Mouse (Mus musculus) activated CD4-positive, CD25-positive, alpha-beta regulatory T cell, adult 4 months (primary cell): ENCODE results near the gene Oas1d. TPM values are rescaled to one million over a fixed set of nuclear protein-coding genes. Genes with fewer than 3 reads are reported as not detected.
"Not testable (repeated sequence)": the region's sequence is repeated elsewhere in the genome, so short reads cannot be mapped to it uniquely, and the experiment has no call there.

ENCODE experiments used
- ATAC-seq: one replicate; pipeline ENCODE4 v1.8.0; 2017
- polyA plus RNA-seq, 2 experiments: library from polyadenylated mRNA; unstranded; fragments of 100-300 nt; shearing (Covaris generic); gene quantifications; one replicate each; pipeline ENCODE4 v1.2.1; 2017

Oas1d gene
- polyA plus RNA-seq, 2 experiments from 2014 or later = 0.17 TPM; not detected in 1

DNA sequence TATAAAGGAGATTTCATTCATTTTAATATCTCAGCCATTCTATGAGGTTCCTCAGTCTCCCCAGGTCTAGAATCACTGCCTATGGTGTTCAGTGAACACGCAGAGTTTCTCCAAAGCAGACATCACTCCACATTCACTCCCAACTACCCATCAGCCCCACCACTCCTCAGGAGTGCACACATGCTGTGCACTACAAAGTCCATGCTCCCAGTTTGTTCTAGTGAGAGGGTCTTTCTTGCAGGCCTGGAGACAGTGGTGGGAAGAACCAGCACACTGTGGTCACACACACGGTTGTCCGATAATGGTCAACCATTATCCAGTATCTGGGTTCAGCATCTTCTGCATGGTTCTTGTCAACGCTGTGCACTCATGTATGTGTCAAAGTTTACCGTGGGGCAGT lies 12.3 kb upstream of the Oas1d start:
- no peak for ATAC-seq

- ATAC-seq = not testable (repeated sequence)
Observed at GRCm38 (mm10) chr5:120906791-120907733, 7.3 kb upstream of the Oas1d start, which contains the start of gene Oas1a. Oas1a (minus strand) TSS chr5:120907521.

GRCm38 (mm10) chr5:120908196-120908920 lies 6.0 kb upstream of the Oas1d start:
- no peak for ATAC-seq

GRCm38 (mm10) chr5:120919156-120919935 lies 5.0 kb downstream of the Oas1d start:
- ATAC-seq = not testable (repeated sequence)

GRCm38 (mm10) chr5:120920296-120920695 lies 6.0 kb downstream of the Oas1d start:
- no peak for ATAC-seq

DNA sequence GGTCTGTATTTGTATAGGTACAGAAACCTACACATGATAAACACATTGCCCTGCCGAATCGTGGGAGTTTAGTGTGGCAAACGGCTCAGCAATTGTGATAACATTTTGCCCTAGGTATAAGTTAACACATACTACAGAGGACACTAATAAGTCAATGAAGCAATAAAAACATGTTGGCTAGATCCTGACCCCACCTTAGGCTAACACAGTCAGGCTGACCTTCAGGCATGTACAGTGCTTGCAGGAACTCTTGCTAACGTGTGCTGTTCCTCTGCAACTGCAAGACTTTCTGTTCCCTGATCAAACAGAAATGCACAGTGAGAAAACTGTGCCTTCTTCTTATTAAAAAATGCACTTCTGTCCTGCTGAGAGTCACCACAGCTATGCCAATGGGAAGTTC lies 9.6 kb downstream of the Oas1d start:
- no peak for ATAC-seq

GRCm38 (mm10) chr5:120924520-120924919 lies 10.2 kb downstream of the Oas1d start:
- ATAC-seq = not testable (repeated sequence)

GRCm38 (mm10) chr5:120926311-120926710 lies 12.0 kb downstream of the Oas1d start:
- ATAC-seq = not testable (repeated sequence)

DNA sequence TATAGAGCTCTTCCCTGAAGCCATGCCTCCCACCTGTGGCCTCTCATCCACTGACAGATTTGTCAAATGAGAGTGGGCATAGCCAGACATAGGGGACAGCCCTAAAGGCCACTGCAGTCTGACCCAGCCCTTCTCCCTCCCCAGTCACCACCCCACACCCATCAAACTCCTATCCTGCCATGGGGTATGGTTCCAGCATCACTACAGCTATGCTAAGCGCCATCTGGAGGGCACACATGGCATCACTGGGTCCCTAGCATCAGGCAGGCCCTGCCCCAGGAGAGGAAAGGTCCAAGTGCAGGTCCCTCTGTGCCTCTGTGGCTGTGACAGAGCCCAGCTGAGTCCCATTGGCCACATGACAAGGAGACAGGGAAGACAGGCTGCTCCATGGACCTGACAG lies 12.7 kb downstream of the Oas1d start:
- no peak for ATAC-seq

DNA sequence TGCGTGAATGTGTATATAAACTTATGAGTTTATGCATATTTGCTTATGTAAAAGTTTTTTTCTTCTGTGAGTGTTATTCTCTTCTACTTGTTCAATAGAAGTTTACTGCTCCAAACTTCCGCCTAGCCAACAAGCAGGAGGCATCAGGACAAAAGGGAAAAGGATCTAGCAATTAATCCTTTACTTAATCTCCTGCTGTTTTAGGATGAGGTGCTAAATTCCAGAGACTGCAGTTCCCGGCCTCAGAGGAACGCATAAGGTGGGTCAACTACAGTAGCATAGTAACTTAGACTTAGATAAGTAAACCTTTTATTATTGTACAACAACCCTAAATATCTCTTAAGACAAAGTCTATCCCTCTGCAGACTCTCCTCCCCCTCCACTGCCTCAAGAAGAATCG lies 19.6 kb downstream of the Oas1d start:
- no peak for ATAC-seq

GRCm38 (mm10) chr5:120937841-120938240 lies 23.5 kb downstream of the Oas1d start:
- ATAC-seq = no peak

DNA sequence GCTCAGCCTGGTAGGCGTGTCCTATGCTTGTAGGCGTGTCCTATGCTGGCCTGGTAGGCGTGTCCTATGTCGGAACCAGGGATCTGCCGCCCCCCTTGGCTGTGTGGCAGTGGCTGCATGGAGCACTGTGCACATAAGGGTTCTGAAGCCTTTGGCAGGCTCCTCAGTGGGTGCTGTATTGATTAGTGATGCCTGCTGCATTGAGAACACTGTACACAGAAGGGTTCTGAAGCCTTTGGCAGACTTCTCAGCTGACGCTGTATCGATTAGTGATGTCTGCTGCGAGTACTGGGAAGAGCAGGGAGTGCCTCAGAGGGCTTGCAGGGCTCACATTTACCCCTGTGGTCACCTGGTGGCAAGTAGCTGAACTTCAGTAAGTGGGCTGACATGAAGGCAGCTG lies 24.2 kb downstream of the Oas1d start:
- no peak for ATAC-seq

GRCm38 (mm10) chr5:120942076-120942475 lies 27.7 kb downstream of the Oas1d start:
- ATAC-seq = no peak

GRCm38 (mm10) chr5:120952242-120952770 lies 38.0 kb downstream of the Oas1d start:
- no peak for ATAC-seq

DNA sequence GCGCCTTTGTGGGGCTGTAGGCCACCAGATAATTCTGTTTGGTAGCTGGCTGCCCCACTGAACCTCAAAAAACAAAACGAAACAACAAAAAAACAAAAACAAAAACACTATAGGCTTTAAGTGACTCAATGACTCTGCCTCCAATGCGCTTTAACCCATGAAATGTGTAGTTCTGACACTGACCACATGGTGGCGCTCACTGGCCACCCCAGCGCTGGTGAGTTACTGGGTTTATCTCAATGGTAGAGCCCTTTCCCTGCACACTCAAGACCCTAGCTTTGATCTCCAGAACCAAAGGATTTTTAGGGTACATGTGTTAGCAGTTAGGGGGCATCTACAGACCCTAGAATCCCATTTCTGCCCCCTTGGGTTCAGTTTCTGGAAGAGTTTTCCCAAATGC lies 39.6 kb downstream of the Oas1d start:
- ATAC-seq = no peak

GRCm38 (mm10) chr5:120961004-120961403 lies 46.7 kb downstream of the Oas1d start:
- ATAC-seq = no peak

DNA sequence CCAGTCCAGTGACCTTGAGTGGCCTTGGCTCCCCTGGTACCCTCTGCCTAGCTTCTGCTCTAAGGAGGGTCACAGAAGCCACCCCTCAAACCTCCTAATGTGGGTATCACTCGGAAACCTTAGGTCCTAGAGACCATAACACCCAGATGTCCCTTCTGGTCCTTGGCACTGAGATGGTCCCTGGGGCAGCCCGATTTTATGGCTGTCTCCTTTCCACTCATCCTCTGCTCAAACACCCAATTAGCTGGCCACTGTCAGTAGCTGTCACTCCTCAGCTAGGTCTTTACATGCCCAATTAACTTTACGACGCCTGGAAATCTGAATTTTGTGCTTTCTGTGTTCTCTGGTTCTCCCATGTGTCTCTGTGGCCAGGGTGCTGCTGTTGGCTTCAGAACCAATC lies 51.8 kb downstream of the Oas1d start:
- no peak for ATAC-seq

DNA sequence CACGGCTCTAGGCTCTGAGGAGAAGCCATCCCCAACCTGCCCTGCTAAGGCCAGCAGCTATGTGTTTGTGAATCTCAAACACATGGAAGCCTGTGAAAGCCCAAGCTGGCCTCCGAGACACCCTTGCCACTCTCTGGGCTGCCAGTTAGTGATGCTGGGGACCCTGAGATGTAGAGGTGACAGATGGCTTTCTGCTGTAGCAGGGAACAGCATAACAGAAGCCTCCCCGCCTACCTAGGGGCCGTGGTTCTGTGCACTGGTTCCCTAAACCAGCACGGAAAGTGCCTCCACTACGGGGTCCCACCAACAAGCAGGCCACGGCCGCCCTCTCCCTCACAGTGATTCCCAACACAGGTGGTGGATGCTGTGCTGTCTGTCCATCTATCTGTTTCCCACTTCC lies 52.6 kb downstream of the Oas1d start:
- ATAC-seq = no peak

- no peak for ATAC-seq
Observed at GRCm38 (mm10) chr5:120967355-120968133, 53.2 kb downstream of the Oas1d start.

- ATAC-seq = no peak
Observed at GRCm38 (mm10) chr5:120968134-120968532, 53.8 kb downstream of the Oas1d start.

GRCm38 (mm10) chr5:120968799-120969198 lies 54.5 kb downstream of the Oas1d start:
- no peak for ATAC-seq

DNA sequence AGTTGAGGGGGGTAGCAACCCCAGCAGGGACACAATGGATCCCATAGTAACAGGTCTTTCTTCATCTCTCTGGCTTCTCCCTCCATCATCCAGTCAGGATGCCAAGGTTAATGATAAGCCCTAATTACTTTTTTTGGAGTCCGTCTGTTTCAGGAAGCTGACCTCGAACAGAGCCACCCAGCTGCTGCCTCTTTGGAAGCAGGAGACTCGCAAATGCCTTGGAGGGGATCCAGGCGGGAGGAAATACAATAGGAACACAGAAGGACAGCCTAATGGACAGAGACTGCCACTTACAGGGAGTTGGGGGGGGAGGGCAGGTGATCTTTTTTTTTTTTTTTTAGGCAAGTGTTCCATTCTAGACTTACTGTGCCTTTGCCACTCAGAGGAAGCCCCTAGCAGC lies 55.4 kb downstream of the Oas1d start:
- ATAC-seq = no peak
